Mouse (Mus musculus) ES-E14 (cell line): ENCODE results near the gene Dclk1.

Experiments used
- CHD2 ChIP-seq: IDR thresholded peaks from 2 replicates; pipeline ENCODE4 v1.6.1; 2014; ENCODE audit warnings: mild to moderate bottlenecking, low read depth, low read length, inconsistent platforms
- HCFC1 ChIP-seq: IDR thresholded peaks from 2 replicates; pipeline ENCODE4 v1.6.1; 2012; ENCODE audit warnings: low read length, inconsistent platforms, borderline replicate concordance; ENCODE audit not compliant: insufficient read depth
- MAFK ChIP-seq: IDR thresholded peaks from 2 replicates; pipeline ENCODE4 v1.6.1; 2014; ENCODE audit warnings: mild to moderate bottlenecking, low read depth, low read length, inconsistent platforms; ENCODE audit not compliant: insufficient read depth
- ZC3H11A ChIP-seq: IDR thresholded peaks from 2 replicates; pipeline ENCODE4 v1.6.1; 2012; ENCODE audit warnings: low read depth, mild to moderate bottlenecking, inconsistent platforms, low read length, borderline replicate concordance

GRCm38 (mm10) chr3:55540406-55541140 lies 298.4 kb downstream of the Dclk1 start:
- no peak for TF ChIP-seq CHD2
- no peak for TF ChIP-seq ZC3H11A
- TF ChIP-seq MAFK, result no peak
- TF ChIP-seq HCFC1, result no peak
